Mouse (Mus musculus): Measurements from ENCODE around the gene Hsph1. TPM values are rescaled to one million over a fixed set of nuclear protein-coding genes. Genes with fewer than 3 reads are reported as not detected.

Hsph1 gene
- total RNA-seq, 2 experiments from 2014 or later = 237 to 281 TPM

GRCm38 (mm10) chr5:149642783-149643509 lies 6.8 kb upstream of the Hsph1 start:
- no peak for DNase-seq (ENCODE audit: low spot score in 2 of 2)

GRCm38 (mm10) chr5:149642366-149642765 lies 6.2 kb upstream of the Hsph1 start:
- DNase-seq (ENCODE audit: low spot score in 2 of 2) = no peak

GRCm38 (mm10) chr5:149641277-149641892 lies 5.2 kb upstream of the Hsph1 start:
- DNase-seq (ENCODE audit: low spot score in 2 of 2) = no peak

- DNase-seq (ENCODE audit: low spot score in 2 of 2) = no peak
Measured at GRCm38 (mm10) chr5:149637306-149637705, 1.1 kb upstream of the Hsph1 start.

- no peak for DNase-seq (ENCODE audit: low spot score in 2 of 2)
Measured at GRCm38 (mm10) chr5:149635556-149635955, 620 bp downstream of the Hsph1 start.

GRCm38 (mm10) chr5:149634409-149635035 lies 1.7 kb downstream of the Hsph1 start:
- no peak for DNase-seq (ENCODE audit: low spot score in 2 of 2)

GRCm38 (mm10) chr5:149625547-149625946 lies 10.6 kb downstream of the Hsph1 start:
- DNase-seq (ENCODE audit: low spot score in 2 of 2) = no peak

- no peak for DNase-seq (ENCODE audit: low spot score in 2 of 2)
Measured at GRCm38 (mm10) chr5:149623815-149624675, 12.1 kb downstream of the Hsph1 start.

- no peak for DNase-seq (ENCODE audit: low spot score in 2 of 2)
Measured at GRCm38 (mm10) chr5:149622644-149623043, 13.5 kb downstream of the Hsph1 start.

GRCm38 (mm10) chr5:149622152-149622551 lies 14.0 kb downstream of the Hsph1 start:
- DNase-seq (ENCODE audit: low spot score in 2 of 2) = no peak

GRCm38 (mm10) chr5:149617776-149618425 lies 18.3 kb downstream of the Hsph1 start:
- DNase-seq (ENCODE audit: low spot score in 2 of 2) = no peak

- no peak for DNase-seq (ENCODE audit: low spot score in 2 of 2)
Measured at GRCm38 (mm10) chr5:149616817-149617216, 19.4 kb downstream of the Hsph1 start.

- no peak for DNase-seq (ENCODE audit: low spot score in 2 of 2)
Measured at GRCm38 (mm10) chr5:149616138-149616537, 20.0 kb downstream of the Hsph1 start.

- peak; percentile 49 to 64 for DNase-seq (ENCODE audit: low spot score in 2 of 2)
Measured at GRCm38 (mm10) chr5:149612740-149613139, 23.4 kb downstream of the Hsph1 start.

GRCm38 (mm10) chr5:149612165-149612518 lies 24.0 kb downstream of the Hsph1 start:
- no peak for DNase-seq (ENCODE audit: low spot score in 2 of 2)

GRCm38 (mm10) chr5:149611476-149612164 lies 24.6 kb downstream of the Hsph1 start:
- peak; percentile 54 to 75 for DNase-seq (ENCODE audit: low spot score in 2 of 2)

- no peak for DNase-seq (ENCODE audit: low spot score in 2 of 2)
Measured at GRCm38 (mm10) chr5:149607083-149607720, 29.0 kb downstream of the Hsph1 start.

GRCm38 (mm10) chr5:149603241-149603640 lies 32.9 kb downstream of the Hsph1 start:
- DNase-seq (ENCODE audit: low spot score in 2 of 2) = no peak

- DNase-seq (ENCODE audit: low spot score in 2 of 2) = peak in 1 of 2 experiments; percentile 71
Measured at GRCm38 (mm10) chr5:149601996-149602395, 34.2 kb downstream of the Hsph1 start.

- DNase-seq (ENCODE audit: low spot score in 2 of 2) = no peak
Measured at GRCm38 (mm10) chr5:149597351-149597750, 38.8 kb downstream of the Hsph1 start.
